ENCODE assay signal across 17 mouse cellular contexts in genomic region chr1:155560678-155561077, GRCm38 (mm10).
"Had no signal": no experiment of that assay in that cellular context is flagged by ENCODE, and none has a peak within 500 bp of the region (broad histone marks: within the 10 kb centered on the region; RNA-seq: fewer than 3 reads in every experiment).

No protein-coding gene starts in this region.

- H3K9me3 ChIP-seq: limb, embryonic 15.5 days; neural tube, embryonic 12.5 days; stomach, embryonic 15.5 days had no signal

- H3K4me3 ChIP-seq: limb, embryonic 15.5 days; myocyte; neural tube, embryonic 12.5 days; stomach, embryonic 15.5 days had no signal

- H3K27me3 ChIP-seq: limb, embryonic 15.5 days; neural tube, embryonic 12.5 days; stomach, embryonic 15.5 days had no signal

- H3K9ac ChIP-seq: limb, embryonic 15.5 days; lung, embryonic 14.5 days; neural tube, embryonic 12.5 days; stomach, embryonic 15.5 days had no signal

- H3K4me2 ChIP-seq: limb, embryonic 15.5 days; midbrain, embryonic 11.5 days; stomach, embryonic 15.5 days had no signal

- ATAC-seq: intestine, postnatal 0 days had no signal

- DNase-seq: kidney, adult 8-10 months; kidney, postnatal 25 days; layer of hippocampus, adult 9-11 months; layer of hippocampus, postnatal 36 days; lung, embryonic 14.5 days; lung, postnatal 10 days; lung, postnatal 4 days; retina, postnatal 1 day; right cerebral cortex, postnatal 14 days; thymus, adult 2 months; thymus, postnatal 25 days had no signal

- H3K27ac ChIP-seq: limb, embryonic 15.5 days; neural tube, embryonic 12.5 days; stomach, embryonic 15.5 days had no signal
